ENCODE assay signal across 14 mouse cellular contexts in genomic region chr8:80943742-80944141, GRCm38 (mm10).
A peak's percentile ranks its signal among the peaks of the same experiment; 100 is the strongest.
DNase-seq lines count a peak whose midpoint lies in the region; ATAC-seq lines count a peak whose summit lies in the region.
"Had no signal": no experiment of that assay in that cellular context is flagged by ENCODE, and none has a peak within 500 bp of the region (broad histone marks: within the 10 kb centered on the region; RNA-seq: fewer than 3 reads in every experiment).

No protein-coding gene starts in this region.

- peak; percentile 70 for ATAC-seq in frontal cortex, adult (ENCODE audit: low TSS enrichment)
- ATAC-seq in granulocyte monocyte progenitor cell, adult 5-6 weeks (replicated peaks; ENCODE audit: poor library complexity, severe bottlenecking), result peak; percentile 95
- no peak for ATAC-seq in erythroblast, adult 5-6 weeks (replicated peaks; ENCODE audit: low FRiP score, poor library complexity, severe bottlenecking)
- ATAC-seq: forebrain, embryonic 14.5 days had no signal

- DNase-seq in frontal cortex, postnatal 14 days (ENCODE audit: low spot score in 2 of 2), result no peak
- peak; percentile 6 for DNase-seq in 416B (ENCODE audit: low read depth)
- DNase-seq in cerebellum, adult 8-10 months, result peak; percentile 31
- no peak for DNase-seq in urinary bladder, postnatal 14 days (ENCODE audit: low spot score)
- no peak for DNase-seq in spleen, postnatal 4 days (ENCODE audit: low spot score in 2 of 2)
- DNase-seq: adrenal gland, postnatal 14 days; gastrocnemius, postnatal 10 days; heart, adult 2 months; liver, embryonic 13.5 days; thymus, adult 2 months had no signal

Comparison
In these comparisons a context has a peak if more than half of its experiments do, and no peak if none do; other contexts are left out.
1. DNase-seq: peak in 416B (single experiment) and cerebellum, adult 8-10 months (single experiment); none in frontal cortex, postnatal 14 days (0 of 2), urinary bladder, postnatal 14 days (single experiment) and spleen, postnatal 4 days (0 of 2).